In genomic region chr19:11791825-11792224, GRCm38 (mm10) we compare ENCODE assay signal across 40 mouse cellular contexts. TPM values are rescaled to one million over a fixed set of nuclear protein-coding genes. Genes with fewer than 3 reads are reported as not detected.
"Had no signal": no experiment of that assay in that cellular context is flagged by ENCODE, and none has a peak within 500 bp of the region (broad histone marks: within the 10 kb centered on the region; RNA-seq: fewer than 3 reads in every experiment).

No protein-coding gene starts in this region.

- H3K27me3 ChIP-seq: heart, embryonic 12.5 days; hindbrain, embryonic 12.5 days; intestine, embryonic 15.5 days; limb, embryonic 12.5 days; liver, embryonic 13.5 days; liver, embryonic 15.5 days had no signal

- H3K36me3 ChIP-seq: heart, embryonic 10.5 days; hindbrain, embryonic 10.5 days; hindbrain, embryonic 12.5 days; intestine, embryonic 15.5 days; limb, embryonic 10.5 days; limb, embryonic 12.5 days; liver, embryonic 13.5 days; liver, embryonic 15.5 days had no signal

- H3K27ac ChIP-seq: heart, adult 2 months; heart, embryonic 10.5 days; hindbrain, embryonic 10.5 days; hindbrain, embryonic 12.5 days; hindbrain, embryonic 14.5 days; intestine, embryonic 15.5 days; layer of hippocampus, adult 2 months; left cerebral cortex, adult 2 months; limb, embryonic 10.5 days; limb, embryonic 12.5 days; liver, embryonic 13.5 days; liver, embryonic 15.5 days had no signal

- H3K9ac ChIP-seq: heart, embryonic 12.5 days; hindbrain, embryonic 12.5 days; hindbrain, embryonic 14.5 days; intestine, embryonic 15.5 days; limb, embryonic 12.5 days; liver, embryonic 13.5 days; liver, embryonic 15.5 days had no signal

- H3K4me3 ChIP-seq: heart, adult 2 months; heart, embryonic 10.5 days; heart, embryonic 12.5 days; hindbrain, embryonic 10.5 days; hindbrain, embryonic 12.5 days; intestine, embryonic 15.5 days; layer of hippocampus, adult 2 months; left cerebral cortex, adult 2 months; limb, embryonic 10.5 days; limb, embryonic 12.5 days; liver, embryonic 13.5 days; liver, embryonic 15.5 days had no signal

- H3K4me1 ChIP-seq: heart, embryonic 10.5 days; heart, embryonic 12.5 days; hindbrain, embryonic 10.5 days; hindbrain, embryonic 12.5 days; intestine, embryonic 15.5 days; limb, embryonic 10.5 days; limb, embryonic 12.5 days; liver, embryonic 13.5 days; liver, embryonic 15.5 days had no signal

- H3K4me2 ChIP-seq: heart, embryonic 12.5 days; hindbrain, embryonic 12.5 days; hindbrain, embryonic 14.5 days; intestine, embryonic 15.5 days; limb, embryonic 12.5 days; liver, embryonic 11.5 days; liver, embryonic 13.5 days; liver, embryonic 15.5 days had no signal

- DNase-seq: gastrocnemius, postnatal 14 days; gastrocnemius, postnatal 36 days; heart, adult 2 months; heart, postnatal 10 days; heart, postnatal 4 days; kidney, adult 18-20 months; kidney, adult 8-10 months; kidney, postnatal 10 days; kidney, postnatal 25 days; kidney, postnatal 4 days; liver; liver, embryonic 13.5 days had no signal

- H3K9me3 ChIP-seq: heart, embryonic 10.5 days; heart, embryonic 12.5 days; hindbrain, embryonic 10.5 days; hindbrain, embryonic 12.5 days; intestine, embryonic 15.5 days; limb, embryonic 10.5 days; limb, embryonic 12.5 days; liver, embryonic 13.5 days; liver, embryonic 15.5 days had no signal

RNA-seq across cellular contexts. Expression of gene Gif, which starts 44.5 kb away (rescaled TPM):
- total RNA-seq: gastrocnemius, adult 18-20 months; gastrocnemius, adult 8-10 months; gastrocnemius, postnatal 14 days; gastrocnemius, postnatal 36 days; granulocyte monocyte progenitor cell, adult 5-6 weeks; heart, adult 2 months; heart, postnatal 10 days; heart, postnatal 25 days; heart, postnatal 4 days; layer of hippocampus, adult 2 months; layer of hippocampus, postnatal 10 days; layer of hippocampus, postnatal 25 days; left cerebral cortex, adult 2 months; left cerebral cortex, postnatal 14 days; left cerebral cortex, postnatal 36 days had no signal
- polyA plus RNA-seq: heart, adult 2 months; heart, embryonic 10.5 days; heart, embryonic 12.5 days; heart, embryonic 14.5 days; heart, embryonic 16.5 days; hindbrain, embryonic 10.5 days; hindbrain, embryonic 12.5 days; hindbrain, embryonic 14.5 days; hindbrain, embryonic 16.5 days; inflammation-experienced regulatory T-cells, adult 6 months; intestine, embryonic 15.5 days; intestine, postnatal 0 days; kidney, embryonic 14.5 days; kidney, embryonic 16.5 days; limb, embryonic 10.5 days; limb, embryonic 12.5 days; limb, embryonic 14.5 days; liver, embryonic 11.5 days; liver, embryonic 13.5 days; liver, embryonic 15.5 days had no signal

RNA-seq across cellular contexts. Expression of gene Olfr1417, which starts 47.2 kb away (rescaled TPM):
- total RNA-seq: gastrocnemius, adult 18-20 months; gastrocnemius, adult 8-10 months; gastrocnemius, postnatal 14 days; gastrocnemius, postnatal 36 days; granulocyte monocyte progenitor cell, adult 5-6 weeks; heart, adult 2 months; heart, postnatal 10 days; heart, postnatal 25 days; heart, postnatal 4 days; layer of hippocampus, adult 2 months; layer of hippocampus, postnatal 10 days; layer of hippocampus, postnatal 25 days; left cerebral cortex, adult 2 months; left cerebral cortex, postnatal 14 days; left cerebral cortex, postnatal 36 days had no signal
- polyA plus RNA-seq: heart, adult 2 months; heart, embryonic 10.5 days; heart, embryonic 16.5 days; hindbrain, embryonic 10.5 days; hindbrain, embryonic 12.5 days; inflammation-experienced regulatory T-cells, adult 6 months; intestine, embryonic 15.5 days; limb, embryonic 10.5 days; limb, embryonic 12.5 days; limb, embryonic 14.5 days; liver, embryonic 11.5 days; liver, embryonic 13.5 days; liver, embryonic 15.5 days had no signal
